Mouse (Mus musculus) small intestine, adult 2 months (tissue): ENCODE results near the gene Dhx40.

Experiments used
- CTCF ChIP-seq: fragments of 200-500 bp; IDR thresholded peaks from 2 replicates; pipeline ENCODE4 v1.5.1; 2012; ENCODE audit warnings: low read depth, mild to moderate bottlenecking, control low read depth, inconsistent platforms, low read length, moderate library complexity, mixed read lengths; ENCODE audit not compliant: insufficient replicate concordance, insufficient read length; ENCODE audit errors: extremely low read depth
- POLR2A ChIP-seq: fragments of 200-500 bp; IDR thresholded peaks from 2 replicates; pipeline ENCODE4 v1.6.1; 2012; ENCODE audit warnings: low read depth, mild to moderate bottlenecking, control low read depth, inconsistent platforms, low read length, moderate library complexity

DNA sequence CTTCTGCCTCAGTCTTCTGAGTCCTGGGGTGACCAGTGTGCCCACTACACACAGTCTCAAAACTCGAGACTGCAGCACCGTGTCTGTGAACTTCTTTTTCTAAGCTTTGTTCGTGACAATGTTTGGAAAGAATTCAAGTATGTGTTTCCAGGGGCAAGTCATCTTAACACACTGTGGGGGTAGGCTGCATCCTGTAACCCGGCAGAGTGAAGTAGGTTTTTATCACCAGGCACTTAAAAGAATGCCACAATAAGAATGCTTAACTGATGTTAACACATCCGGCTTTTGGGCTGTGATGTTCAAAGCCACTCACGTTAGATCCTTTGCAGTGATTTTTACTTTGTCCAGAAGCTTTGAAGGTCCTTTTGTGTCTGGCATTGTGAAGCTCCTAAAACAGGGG lies 20.9 kb upstream of the Dhx40 start:
- TF ChIP-seq POLR2A (no peak), CTCF (no peak)
